Mouse (Mus musculus) lung, adult 2 months (tissue): Measurements from ENCODE around the gene Anxa1. TPM values are rescaled to one million over a fixed set of nuclear protein-coding genes. Genes with fewer than 3 reads are reported as not detected.

ENCODE experiments used
- DNase-seq: peaks from one replicate; pipeline ENCODE4 v3.0.0; 2022
- H3K4me1 ChIP-seq: fragments of 200-500 bp; 2 replicates; pipeline ENCODE4 v1.6.1; 2011; ENCODE audit warnings: low read length; ENCODE audit not compliant: control insufficient read depth, insufficient read depth
- H3K4me3 ChIP-seq: fragments of 200-500 bp; replicated peaks from 2 replicates; pipeline ENCODE3; 2011; ENCODE audit warnings: low read depth, mild to moderate bottlenecking, control low read depth, low read length; ENCODE audit errors: extremely low read depth
- CTCF ChIP-seq: fragments of 200-500 bp; IDR thresholded peaks from 2 replicates; pipeline ENCODE4 v1.5.1; 2011; ENCODE audit warnings: mild to moderate bottlenecking, low read length, control low read depth; ENCODE audit not compliant: insufficient read depth
- POLR2A ChIP-seq: fragments of 200-500 bp; IDR thresholded peaks from 2 replicates; pipeline ENCODE4 v1.6.1; 2011; ENCODE audit warnings: low read depth, mild to moderate bottlenecking, control low read depth, low read length, borderline replicate concordance; ENCODE audit errors: extremely low read depth
- WGBS: fragments of 180-500 bp; shearing (Covaris S2); methylation state at CpG from one replicate; pipeline ENCODE4 v1.1.7; 2018; 5-methylcytosine and 5-hydroxymethylcytosine counted together
- polyA plus RNA-seq: library from polyadenylated mRNA; depleted of rRNA; stranded (reverse); fragments of >200 nt; gene quantifications from 2 replicates; pipeline ENCODE4 v1.2.3, GENCODE M21; 2012; rRNA removed

Anxa1 gene
- polyA plus RNA-seq = 23.6 and 47.8 TPM in 2 replicates

DNA sequence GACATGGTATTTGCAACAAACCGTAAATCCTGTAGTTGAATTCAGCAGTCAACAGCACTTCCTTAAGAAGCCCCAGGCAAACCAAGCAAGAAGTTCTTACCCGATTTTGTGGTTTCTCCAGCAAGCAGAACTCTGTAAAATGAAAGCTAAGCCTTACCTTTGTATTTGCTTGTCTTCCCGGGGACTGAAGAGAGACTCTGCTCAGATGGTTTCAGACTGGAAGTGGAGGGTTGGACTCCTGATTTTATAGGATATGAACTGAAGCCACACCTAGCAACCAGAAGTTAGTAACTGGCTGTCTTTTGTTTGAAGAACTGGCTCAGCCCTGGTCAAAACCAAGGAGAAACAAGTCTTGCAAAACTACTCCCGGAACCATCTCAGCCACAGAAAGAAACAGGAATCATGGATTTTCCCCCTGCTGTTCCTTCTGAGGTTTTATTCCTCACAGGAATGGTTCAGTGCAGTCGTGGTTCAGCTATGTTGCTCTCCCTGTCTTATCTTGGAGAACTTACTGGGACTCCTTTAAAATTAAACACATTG is at the start of gene Anxa1:
Anxa1 (minus strand) TSS at position 490 of the 540 bp plus-strand sequence.
- TF ChIP-seq CTCF (no peak), POLR2A (peak; percentile 34; the same call in 1 of the 2 replicates)
- H3K4me3 ChIP-seq = peak within 1 kb of the TSS; percentile 74
- 23% methylated on average over 5 of the region's 5 CpGs for WGBS
- DNase-seq = no peak
- peaks cover 5% of the 10 kb centered on the region; the same call in 1 of the 2 replicates for H3K4me1 ChIP-seq

DNA sequence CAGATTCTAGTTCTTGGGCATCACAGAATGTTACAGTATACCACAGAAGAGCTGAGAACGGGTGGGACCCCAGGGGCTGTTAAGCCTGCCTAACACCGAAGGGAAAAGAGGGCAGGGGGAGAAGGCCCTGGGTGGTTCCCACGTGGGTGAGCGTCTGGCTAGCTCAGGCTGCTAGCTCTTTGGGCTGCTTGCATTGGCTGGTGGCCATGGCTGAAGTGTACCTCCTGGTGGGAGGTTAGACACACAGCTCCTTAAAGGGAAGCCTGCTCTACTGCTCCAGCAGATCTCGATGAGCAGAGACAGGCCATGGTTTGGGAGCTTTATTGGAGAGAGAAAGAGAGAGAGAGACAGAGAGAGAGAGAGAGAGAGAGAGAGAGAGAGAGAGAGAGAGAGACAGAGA is 46.3 kb upstream of the Anxa1 start:
- peak; percentile 43 for DNase-seq
- 0 out of 2 replicates have a peak, but pooled peaks have one; percentile 20 for TF ChIP-seq CTCF
- TF ChIP-seq POLR2A = no peak
- no peaks in the 10 kb centered on the region for H3K4me1 ChIP-seq
- 44% methylated on average over 5 of the region's 5 CpGs for WGBS
- no peak overlapping the region for H3K4me3 ChIP-seq

DNA sequence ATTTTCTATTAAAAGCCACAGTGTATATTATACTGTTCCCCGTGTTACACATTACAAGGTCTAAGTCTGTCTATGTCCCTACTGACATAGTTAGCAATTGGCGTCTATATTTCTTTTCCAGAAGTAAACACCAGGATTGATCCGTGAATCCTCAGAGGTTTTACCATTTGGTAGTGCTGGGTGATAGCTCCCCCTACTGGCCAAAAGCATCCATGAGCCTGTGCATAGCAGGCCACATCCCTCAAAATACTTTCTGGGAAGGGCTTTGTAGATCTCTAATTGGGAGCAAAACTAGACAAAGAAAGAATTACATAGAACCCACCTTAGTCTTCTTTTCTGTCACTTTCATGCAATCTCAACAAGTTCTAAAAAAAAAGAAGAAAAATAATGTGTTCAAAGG is 43.8 kb upstream of the Anxa1 start:
- H3K4me3 ChIP-seq = no peak overlapping the region
- TF ChIP-seq POLR2A (no peak), CTCF (peak; percentile 75)
- peak; percentile 48 for DNase-seq
- H3K4me1 ChIP-seq = no peaks in the 10 kb centered on the region
- WGBS = 13% methylated on average over 3 of the region's 3 CpGs

DNA sequence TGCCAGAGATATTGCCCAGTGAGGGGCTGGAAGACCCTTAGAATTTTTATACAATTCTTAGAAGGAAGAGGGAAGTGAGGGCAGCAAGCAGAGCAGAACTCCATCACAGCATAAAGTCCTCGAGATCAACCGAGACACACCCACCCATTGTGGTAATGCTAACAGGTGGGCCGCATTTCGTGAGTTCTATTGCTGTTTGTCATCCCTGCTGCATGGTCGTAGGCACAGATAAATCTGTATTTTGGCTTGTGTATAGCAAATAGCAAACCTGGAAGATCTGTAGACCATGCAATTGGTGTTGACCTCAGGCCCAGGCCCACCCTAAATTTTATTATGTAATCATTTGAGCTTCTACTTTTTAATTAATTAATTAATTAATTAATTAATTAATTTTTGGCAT is 43.2 kb upstream of the Anxa1 start:
- WGBS = 75% methylated on average over 5 of the region's 5 CpGs
- DNase-seq = no peak
- H3K4me1 ChIP-seq = no peaks in the 10 kb centered on the region
- H3K4me3 ChIP-seq = no peak overlapping the region
- TF ChIP-seq POLR2A (no peak), CTCF (no peak)

DNA sequence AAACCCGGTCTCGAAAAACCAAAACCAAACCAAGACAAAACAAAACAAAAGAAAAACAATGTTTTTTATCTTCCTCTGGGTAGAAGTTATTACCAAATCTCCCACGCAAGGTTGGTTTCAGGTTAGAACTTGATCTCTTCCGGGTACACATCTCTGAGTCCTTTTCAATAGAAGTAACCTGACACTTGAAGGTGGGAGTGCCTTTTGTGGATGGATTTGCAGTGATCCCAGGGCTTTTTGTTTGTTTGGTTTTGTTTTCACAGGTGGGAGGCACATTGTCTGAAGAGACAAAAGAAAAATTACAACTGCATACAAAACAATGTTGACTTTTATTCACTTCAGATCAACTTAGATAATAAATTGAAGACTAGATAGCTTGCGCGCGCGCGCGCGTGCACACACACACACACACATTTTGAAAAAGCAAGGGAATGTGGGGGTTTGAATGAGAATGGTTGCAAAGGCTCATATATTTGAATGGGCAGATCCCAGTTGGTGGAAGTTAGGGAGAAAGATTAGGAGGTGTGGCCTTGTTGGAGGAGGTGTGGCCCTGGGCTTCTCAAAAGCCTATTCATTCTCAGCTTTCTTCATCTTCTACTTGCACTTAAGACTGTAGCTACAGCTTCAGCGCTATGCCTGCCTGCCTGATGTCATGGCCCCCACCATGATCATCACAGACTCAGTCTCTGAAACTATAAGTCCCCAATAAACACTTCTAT is 35.9 kb upstream of the Anxa1 start:
- TF ChIP-seq CTCF (no peak), POLR2A (no peak)
- 77% methylated on average over 12 of the region's 12 CpGs for WGBS
- DNase-seq = no peak
- Histone ChIP-seq H3K4me1 (no peaks in the 10 kb centered on the region), H3K4me3 (no peak overlapping the region)

DNA sequence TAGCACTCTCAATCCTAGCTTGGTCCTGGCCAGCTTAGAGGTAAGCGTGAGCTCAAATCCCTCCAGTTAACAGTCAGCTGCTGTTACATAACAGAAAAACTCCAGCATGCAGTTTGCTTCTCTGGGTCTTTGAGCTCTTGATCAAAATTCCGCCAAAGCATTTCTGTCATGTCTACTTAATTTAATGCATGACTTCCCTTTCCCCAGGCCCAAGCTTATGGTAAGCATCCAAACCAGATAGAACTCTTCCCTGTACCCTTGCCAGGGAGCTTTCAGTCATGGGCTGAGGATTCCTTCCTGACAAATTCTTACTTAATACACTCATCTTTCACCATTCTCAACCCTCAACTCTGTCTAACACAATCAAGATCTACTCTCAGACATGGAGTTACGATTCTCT is 20.5 kb upstream of the Anxa1 start:
- WGBS = 84% methylated on average over 3 of the region's 3 CpGs
- Histone ChIP-seq H3K4me1 (peaks cover 3% of the 10 kb centered on the region), H3K4me3 (no peak overlapping the region)
- DNase-seq = no peak
- TF ChIP-seq CTCF (no peak), POLR2A (no peak)

GRCm38 (mm10) chr19:20409541-20410528 is 19.1 kb upstream of the Anxa1 start:
- TF ChIP-seq CTCF (no peak), POLR2A (no peak)
- 30% methylated on average over 9 of the region's 9 CpGs for WGBS
- Histone ChIP-seq H3K4me1 (peaks cover 3% of the 10 kb centered on the region), H3K4me3 (no peak overlapping the region)
- no peak for DNase-seq

DNA sequence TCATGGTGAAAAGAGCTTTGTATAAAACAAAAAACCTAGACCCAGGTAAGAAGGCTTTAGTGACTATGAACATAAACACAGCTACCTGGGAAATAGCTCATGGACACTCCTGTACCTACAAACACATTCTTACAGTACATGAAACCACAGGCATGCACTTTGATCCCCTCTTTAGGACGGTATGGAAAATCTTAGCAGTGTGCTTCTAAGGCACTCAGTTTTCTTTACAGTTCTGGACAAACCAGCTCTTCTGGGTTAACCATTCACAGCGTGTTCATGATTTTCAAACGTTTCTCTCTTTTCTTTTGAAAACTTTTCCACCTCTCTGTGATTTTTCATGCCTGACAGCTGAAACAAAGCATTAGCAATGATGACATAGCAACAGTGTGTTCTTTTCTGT is 15.7 kb upstream of the Anxa1 start:
- Histone ChIP-seq H3K4me1 (peaks cover 3% of the 10 kb centered on the region), H3K4me3 (no peak overlapping the region)
- 58% methylated on average over 3 of the region's 3 CpGs for WGBS
- DNase-seq = no peak
- no peak for TF ChIP-seq CTCF
- no peak for TF ChIP-seq POLR2A

DNA sequence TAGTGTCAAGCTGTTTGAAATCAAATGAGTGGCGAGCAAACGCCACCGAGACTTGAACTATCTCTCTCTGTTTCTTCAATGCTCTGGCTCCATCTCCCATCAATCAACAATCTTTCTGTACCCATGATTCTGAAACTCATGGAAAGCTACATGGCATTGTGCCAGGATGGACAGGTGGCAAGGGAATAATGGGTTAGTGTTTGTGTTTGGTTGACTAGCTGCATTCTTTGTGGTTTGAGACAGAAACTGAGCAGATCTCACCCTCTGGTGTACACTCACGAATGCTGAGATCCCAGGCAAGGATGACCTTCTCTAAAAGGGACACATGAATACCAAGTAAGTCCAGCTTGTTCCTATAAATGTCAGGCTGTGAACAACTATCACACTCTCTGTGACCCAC is 14.3 kb upstream of the Anxa1 start:
- DNase-seq = no peak
- Histone ChIP-seq H3K4me1 (peaks cover 3% of the 10 kb centered on the region), H3K4me3 (no peak overlapping the region)
- WGBS = 63% methylated on average over 4 of the region's 4 CpGs
- TF ChIP-seq POLR2A (no peak), CTCF (no peak)
